Mouse (Mus musculus): ENCODE data around the gene Vac14. TPM values are rescaled to one million over a fixed set of nuclear protein-coding genes. Genes with fewer than 3 reads are reported as not detected.
"Not testable (repeated sequence)": the region's sequence is repeated elsewhere in the genome, so short reads cannot be mapped to it uniquely, and the experiment has no call there.

Vac14 gene
- total RNA-seq, 2 experiments from 2014 or later, result 29.8 to 32.8 TPM

DNA sequence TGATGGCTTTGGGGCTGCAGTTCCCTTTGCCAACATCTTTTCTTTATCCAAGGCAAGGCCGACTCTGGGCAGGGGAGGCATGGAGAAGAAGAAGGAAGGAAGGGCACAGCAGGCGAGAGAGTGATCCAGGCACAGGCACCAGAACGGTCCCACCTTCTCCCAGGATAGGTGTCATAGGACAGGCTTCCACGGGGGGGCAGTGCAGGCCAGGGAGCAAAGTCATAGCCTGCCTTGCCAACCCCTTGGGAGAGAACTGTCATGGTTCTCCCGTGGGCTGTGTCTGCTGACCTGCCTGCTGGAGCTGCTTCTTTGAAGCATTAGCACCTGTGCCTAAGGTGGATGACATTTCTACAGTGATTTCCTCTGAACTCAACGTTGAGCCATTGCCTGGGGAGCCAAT is 27.7 kb downstream of the Vac14 start:
- DNase-seq (ENCODE audit: low spot score in 2 of 2), result peak; percentile 77 to 80

DNA sequence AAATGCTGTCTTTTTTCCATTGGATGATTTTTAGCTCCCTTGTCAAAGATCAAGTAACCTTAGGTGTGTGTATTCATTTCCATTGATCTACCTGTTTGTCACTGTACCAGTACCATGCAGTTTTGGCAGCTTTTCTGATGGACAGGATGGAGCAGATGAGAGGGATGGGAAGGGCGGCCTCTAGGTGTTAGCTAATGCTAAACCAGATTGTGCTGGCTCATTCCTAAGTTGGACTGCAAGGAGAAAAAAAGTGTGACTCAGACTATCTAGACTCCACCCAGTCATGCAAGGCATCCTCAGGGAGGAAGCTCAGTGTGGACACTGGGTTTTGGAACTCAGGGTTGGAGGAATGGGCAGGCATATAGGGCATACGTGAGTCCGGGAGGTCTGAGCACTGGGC is 30.2 kb downstream of the Vac14 start:
- no peak for DNase-seq (ENCODE audit: low spot score in 2 of 2)

DNA sequence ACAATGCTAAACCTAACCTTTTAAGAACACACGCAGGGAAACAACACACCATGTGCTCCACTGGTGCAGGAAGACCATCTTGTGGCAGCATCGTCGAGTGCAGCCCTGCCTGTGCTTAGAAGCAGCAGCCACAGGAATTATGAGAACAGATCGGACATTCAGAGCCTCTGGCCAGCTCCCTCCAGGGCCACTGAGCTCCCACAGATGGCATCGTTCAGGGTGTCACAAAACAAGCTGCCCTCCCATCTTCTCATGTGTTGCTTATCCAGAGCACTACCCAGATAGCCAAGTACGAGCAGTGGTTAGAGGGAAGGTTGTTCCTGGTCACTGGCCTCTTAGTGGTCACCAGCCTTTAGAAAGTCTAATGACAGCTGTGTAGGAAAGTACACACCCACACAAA is 30.9 kb downstream of the Vac14 start:
- DNase-seq (ENCODE audit: low spot score in 2 of 2), result no peak

DNA sequence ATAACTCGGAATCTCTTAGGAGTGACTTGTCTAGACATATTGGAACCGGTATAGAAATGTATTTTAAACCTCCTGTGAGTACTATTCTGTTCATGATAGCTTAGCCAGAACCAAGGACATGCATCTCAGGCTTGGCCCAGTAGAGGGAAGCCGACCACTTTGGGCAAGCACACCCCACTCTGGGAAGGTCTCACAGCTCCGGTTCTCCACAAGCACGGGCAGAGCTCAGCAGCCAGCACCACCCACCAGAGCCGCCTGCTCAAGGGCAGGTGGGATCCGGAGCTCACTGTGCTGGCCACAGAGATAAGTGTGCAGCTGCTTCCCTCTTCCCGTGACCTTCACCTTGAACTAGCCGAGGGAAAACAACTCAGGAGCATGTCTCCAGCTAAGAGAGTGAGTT is 32.5 kb downstream of the Vac14 start:
- no peak for DNase-seq (ENCODE audit: low spot score in 2 of 2)

DNA sequence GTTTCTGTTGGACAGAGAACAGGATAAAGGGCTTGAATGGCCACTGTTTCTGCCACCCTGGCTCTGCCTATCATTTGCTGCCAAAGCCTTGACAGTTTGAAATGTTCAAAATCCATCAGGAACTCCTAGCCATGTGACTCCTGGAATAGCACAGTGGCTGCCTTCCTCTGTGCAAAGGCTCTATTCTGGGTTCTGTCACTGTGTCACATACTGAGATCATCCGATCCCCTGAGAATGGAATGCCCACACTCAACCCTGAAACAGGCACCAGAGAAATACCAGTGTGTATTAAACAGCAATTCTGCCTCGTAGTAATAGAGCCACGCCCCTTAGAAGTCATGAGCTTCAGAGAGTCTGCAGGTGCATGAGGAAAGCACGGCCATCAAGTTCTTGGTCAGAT is 33.5 kb downstream of the Vac14 start:
- no peak for DNase-seq (ENCODE audit: low spot score in 2 of 2)

DNA sequence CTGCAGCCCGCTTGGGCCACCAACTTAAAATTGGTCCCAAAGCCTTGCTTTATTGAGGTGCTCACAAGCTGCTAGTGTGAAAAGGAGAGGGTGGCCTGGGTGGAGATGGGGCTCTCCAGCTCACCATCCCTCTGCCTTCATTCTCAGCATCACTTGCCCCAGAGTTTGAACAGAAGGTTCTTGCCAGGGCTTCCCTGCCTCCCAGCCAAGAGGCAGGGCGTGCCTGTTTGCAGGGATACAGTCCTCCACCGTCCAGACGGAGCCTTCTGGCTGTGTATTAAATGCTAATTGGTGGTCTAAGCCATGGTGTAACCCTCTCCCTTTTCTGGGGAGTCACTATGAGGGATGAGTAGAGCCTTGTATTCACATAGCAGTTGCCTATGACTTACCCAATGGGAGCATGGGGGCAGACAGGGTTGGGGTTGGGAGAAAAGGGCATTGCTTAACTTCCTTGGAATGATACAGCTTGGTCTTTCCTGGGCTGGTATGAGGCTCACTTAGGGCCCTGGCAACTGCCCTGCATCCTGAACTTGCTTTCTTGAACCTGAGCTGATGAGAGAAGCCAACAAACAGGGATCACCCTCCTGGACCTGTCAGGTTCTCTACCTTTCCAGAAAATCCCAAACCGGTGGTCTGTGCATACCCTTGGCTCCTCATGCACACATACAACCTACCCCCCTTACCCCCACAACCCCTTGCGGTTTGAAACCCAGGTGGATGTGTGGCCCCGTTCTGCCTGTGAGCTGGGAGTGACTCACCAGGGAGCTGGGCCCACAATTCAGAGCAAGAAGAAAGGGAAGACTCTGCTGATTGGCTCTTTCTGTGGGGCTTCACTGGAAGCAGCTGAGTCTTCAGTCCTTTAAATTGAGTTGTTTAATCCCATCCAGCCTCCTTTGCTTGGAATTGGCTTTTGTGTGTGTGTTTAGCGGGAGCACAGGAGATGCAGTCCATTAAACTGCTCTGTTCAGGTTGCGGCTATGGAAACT is 36.0 kb downstream of the Vac14 start:
- no peak for DNase-seq (ENCODE audit: low spot score in 2 of 2)

DNA sequence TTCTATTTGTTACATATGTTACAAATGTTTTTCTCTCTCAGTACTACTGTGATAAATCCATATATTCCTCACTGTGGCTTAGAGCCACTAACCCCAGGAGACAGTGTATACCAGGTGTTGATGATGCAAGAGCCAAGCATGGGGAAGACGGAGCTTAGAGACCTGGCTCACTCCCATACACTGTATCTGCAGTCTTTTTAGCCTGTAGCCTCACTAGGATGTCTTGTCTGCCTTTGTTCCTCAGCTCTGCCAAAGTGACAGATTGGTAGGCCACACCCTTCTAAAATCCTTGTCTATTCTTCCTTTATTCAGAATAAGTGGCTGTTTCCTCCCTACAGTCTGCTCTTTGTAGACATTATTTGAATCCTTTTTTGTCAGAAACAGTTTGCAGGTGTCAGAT is 37.4 kb downstream of the Vac14 start:
- DNase-seq (ENCODE audit: low spot score in 2 of 2), result no peak

DNA sequence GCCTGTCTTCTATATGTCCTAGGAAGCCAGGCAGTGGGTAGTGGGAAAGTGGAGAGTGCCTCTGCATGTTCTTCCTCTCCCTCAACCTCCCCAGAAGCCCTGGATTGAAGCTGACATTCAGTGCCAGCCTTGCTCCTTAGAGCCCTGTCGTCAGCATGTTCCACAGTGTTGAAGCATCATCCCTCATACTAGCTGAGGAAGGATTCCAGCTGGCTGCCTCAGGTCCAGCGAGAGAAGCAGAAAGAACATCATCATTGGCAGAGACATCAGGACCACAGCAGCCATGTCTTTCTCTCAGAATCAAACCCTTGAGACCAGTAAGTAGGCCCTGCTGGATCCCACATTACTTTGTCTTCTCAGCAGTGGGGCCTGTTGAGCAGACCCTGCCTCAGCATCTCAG is 39.3 kb downstream of the Vac14 start:
- no peak for DNase-seq (ENCODE audit: low spot score in 2 of 2)

DNA sequence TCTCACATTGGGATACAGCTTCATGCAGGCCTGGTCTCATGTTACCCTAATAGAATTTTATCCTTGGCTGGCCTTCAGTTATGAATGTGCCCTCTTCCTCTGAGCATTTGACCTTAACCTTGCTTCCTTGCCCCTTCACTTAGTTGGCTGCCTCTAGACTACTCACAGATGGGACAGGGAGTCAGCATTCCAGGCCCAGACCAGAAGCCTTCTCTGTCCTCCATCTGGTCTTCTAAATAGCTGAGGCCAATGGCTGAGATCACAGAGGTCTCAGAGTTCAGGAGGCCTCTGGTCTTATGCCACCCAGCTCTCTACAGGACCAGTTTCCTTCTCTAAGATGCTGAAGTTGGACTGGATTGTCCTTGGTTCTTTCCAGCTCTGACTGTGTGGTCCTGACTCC is 41.7 kb downstream of the Vac14 start:
- no peak for DNase-seq (ENCODE audit: low spot score in 2 of 2)

DNA sequence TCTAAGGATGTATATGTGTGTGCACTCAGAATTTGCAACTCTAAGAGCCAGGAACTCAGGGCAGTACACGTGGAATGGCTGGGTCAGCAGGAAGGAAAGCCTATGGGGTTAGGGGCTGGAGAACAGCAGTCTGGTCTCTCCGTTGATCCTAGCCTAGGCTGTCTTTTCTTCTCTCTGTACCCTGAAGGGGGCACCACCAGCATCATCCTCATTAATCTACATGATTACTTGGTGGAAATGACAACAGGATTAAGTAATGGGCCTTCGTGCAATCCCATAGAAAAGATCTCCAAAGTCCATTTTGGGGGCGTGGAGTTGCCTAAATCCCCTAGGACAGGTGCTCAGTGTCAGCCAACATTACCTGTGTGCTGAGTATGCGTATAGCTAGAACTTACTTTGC is 44.2 kb downstream of the Vac14 start:
- DNase-seq (ENCODE audit: low spot score in 2 of 2), result no peak

DNA sequence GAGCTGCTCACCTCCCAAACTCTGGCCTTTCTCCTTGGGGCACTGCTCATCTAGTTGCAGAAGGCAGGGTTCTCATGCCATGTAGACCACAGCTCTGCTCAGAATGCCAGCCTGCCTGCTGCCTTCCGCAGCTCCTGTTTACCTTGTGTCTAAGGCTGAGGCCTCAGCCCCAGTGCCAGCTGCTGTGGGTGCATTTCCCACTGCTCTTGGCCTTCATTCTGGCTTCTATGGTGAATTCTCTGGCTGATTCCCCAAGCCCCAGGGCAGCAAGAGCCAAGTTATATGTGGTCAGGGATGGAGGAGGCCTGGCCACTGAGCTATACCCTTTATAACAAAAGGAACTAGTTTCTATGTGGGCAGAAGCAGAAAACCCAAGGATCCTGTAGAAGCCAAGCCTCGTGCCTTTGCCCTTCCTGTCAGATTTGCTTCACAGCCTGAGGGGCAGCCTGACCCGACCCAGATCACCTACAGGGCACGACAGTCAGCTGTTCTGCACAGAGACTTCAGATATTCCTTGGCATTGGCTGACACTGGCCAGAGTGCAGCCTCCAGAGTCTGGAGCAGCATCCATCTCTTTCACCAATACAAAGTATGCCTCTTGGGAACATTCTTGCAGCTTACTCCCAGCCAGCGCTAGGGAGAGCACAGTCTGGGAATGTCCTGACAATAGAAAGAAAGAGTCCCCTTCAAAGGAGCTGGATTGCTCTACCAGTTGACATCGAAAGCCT is 44.8 kb downstream of the Vac14 start:
- no peak for DNase-seq (ENCODE audit: low spot score in 2 of 2)

DNA sequence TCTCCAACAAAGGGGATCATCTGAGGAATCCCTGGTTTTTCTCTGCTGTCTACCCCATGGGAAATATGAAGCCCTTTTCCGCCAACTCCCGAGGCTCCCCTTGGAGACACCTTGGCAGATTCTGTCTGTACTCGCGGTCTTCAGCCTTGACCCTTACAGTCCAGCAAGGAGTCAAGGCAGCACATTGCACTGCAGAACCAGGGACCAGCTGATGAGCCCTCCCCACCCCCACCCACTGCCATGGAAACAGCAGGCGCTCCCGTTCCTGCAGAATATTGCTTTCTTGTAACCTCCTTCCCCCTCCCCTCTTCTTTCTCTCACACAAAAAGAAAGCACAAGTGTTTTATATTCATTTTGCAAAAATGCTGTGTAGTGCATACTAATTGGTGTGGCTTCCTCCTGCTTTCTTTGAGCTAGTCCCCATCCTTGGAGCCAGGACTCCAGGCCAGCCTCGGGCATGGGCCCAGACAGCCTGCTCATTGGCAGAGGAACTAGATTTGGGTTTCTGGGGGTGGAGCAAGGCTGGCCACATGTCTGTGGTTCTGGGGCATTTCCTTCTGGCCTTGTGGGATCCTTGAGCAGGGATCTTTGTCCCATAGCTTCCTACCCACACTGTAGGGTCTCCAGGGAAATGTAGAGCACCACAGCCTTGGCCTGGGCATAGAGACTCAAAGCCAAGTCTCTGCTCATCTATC is 46.0 kb downstream of the Vac14 start:
- peak in 1 of 2 experiments; percentile 44 for DNase-seq (ENCODE audit: low spot score in 2 of 2)

DNA sequence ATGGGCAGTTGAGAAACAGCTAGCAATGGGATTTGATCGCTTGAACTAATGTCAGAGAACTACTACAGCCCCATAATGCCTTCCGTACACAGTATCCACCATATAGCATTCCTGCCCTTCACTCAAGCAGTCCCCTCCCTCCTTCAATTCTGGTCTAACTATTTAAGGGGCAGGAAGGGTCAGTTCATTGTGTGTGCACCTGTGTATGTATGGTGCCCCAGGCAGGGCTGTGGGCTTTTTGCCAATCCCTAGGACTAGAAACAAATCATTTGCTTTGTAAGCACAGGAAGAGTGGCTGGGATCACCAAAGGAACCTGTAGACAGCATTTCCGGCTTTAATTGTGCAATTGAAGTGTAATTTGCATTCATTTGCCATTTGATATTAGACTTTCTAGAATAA is 46.6 kb downstream of the Vac14 start:
- no peak for DNase-seq (ENCODE audit: low spot score in 2 of 2)

DNA sequence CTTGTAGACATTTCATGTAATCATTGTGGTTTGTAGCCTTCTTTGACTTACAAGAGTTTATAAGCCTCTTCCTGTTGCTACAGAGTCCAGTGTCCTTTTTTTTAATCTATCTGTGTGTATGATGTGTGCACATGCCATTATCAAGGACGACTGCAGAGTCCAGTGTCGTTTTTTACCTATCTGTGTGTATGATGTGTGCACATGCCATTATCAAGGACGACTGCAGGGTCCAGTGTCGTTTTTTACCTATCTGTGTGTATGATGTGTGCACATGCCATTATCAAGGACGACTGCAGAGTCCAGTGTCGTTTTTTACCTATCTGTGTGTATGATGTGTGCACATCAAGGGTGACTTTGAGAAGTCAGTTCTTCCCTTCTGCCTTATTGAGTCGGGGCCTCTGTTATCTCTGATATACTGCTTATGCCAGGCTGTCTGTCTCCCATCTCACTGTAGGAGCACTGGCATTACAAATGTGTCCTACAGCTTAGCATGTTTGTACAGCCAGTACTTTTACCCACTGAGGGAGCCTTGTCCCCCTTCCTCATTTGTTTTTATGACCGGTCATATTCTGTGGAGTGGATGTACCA is 49.3 kb downstream of the Vac14 start:
- DNase-seq (ENCODE audit: low spot score in 2 of 2), result not testable (repeated sequence)

DNA sequence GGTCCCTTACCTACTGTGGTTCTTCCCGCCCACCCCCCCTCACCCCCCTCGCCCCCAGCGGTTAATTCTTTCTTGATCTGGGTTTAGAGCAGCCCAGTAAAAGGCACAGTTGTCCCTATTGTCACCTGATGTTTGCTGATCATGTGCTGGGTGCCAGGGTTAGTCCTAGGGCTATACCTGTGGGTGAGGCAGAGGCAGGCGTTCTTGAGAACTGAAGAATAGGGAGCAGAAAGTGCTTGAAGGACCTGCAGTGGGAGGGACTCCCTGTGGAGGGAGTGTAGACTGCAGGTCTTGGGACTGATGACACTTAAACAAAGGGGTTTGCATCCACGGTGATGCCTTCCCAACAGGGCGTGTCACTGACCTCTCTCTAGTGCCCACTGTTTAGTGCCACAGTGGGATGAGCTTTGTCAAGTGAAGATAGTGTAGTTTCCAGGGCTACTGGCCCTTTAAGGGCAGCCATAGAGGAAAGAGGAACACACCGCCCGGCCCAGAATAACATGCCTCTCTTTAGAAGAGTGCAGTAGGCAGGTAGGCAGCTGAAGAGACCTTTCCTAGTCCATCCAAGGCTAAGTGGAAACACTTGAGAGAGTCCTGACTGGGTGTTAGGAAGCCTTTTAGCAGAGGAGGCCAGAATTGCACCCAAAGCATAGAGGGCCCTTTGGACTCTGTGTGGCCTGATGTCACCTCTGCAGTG is 51.7 kb downstream of the Vac14 start:
- DNase-seq (ENCODE audit: low spot score in 2 of 2), result no peak

DNA sequence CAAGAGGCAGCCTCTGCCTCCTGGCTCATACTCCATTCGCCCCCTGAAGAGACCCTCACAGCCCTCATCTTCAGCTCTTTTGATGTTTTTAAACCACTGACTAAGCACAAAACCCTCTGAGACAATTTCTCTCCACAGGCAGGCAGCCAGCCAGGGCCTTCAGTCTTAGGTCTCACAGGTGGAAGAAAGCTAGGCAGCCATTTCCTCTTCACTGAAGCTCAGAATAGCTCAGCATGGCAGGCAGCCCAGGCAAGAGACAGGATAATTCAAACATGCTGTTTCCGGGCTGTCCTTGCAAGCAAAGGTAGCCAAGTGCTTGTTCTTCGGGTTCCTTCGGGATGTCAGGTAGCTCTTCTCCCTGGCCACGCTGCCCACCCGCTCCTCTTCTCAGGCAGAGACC is 52.9 kb downstream of the Vac14 start:
- DNase-seq (ENCODE audit: low spot score in 2 of 2), result no peak

DNA sequence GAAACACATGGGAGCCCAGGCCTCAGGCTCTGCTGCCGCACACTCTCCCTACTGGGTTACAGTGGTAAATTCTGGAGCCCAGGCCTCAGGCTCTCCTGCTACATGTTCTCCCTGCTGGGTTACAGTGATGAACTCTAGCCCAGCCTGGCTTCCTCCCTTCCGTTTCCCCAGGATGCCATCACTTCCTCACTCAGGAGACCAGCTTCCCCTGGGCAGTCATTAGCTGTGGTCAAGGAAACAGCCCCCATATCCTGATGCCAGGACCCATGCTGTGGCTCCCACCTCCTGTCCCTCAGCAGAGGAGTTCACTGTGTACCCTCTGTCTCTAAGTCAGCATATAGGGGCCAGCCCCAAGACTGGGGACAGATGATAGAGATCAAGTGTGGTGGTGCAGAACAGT is 53.7 kb downstream of the Vac14 start:
- DNase-seq (ENCODE audit: low spot score in 2 of 2), result no peak

DNA sequence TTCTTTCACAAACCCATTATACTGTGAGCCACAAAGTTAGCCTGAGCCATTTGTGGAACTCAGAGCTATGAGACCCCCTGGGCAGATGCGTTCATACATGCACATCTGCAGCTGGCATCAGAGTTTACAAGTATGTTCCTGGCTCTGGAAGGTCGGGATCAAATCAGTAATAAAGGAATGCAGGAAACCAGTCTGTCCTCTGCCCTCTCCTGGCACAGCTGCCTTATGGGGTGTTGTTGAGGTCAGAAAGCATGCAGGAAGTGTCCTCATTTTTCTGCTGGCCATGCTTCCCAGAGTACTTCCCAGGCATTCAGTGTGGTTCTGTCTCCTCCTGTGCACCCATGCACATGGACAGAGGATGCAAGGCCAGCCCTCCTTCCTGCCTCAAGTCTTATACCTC is 54.8 kb downstream of the Vac14 start:
- DNase-seq (ENCODE audit: low spot score in 2 of 2), result no peak

DNA sequence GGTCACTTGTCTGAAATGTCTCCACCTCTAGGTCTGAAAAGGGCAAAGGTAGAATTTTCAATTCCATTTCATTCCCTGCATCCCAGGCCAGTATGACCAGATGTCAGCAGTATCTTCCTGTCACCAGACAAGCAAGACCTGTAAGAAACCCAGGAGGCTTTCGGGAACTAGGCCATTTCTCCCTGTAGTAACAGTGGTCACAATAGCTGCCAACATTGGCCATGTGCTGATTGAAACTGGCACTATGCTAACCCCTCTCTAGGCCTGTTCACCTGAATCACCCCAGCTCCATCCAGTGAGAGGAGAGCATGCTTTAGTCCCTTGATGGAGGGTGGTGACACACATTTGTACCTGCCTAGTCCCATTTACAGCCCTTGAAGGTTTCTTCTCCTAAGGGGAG is 56.2 kb downstream of the Vac14 start:
- no peak for DNase-seq (ENCODE audit: low spot score in 2 of 2)

DNA sequence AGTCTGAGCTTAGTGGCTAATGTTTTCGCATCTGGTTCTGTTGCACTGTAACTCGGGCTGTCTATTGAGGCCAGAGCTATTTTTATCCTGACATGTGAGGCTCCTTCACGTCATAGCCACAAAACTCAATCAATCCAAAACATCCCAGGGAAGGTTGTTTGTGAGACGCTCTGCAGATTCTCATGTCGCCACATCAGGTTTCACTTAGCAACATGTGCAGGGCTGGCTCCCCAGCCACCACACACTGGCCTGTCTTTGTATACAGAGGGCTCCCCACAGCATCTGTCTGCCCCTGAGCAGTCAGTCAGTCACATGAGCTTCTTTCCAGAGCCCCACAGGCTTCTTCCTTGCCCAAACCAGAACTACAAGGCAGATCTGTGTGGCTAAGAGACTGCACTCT is 58.3 kb downstream of the Vac14 start:
- no peak for DNase-seq (ENCODE audit: low spot score in 2 of 2)

DNA sequence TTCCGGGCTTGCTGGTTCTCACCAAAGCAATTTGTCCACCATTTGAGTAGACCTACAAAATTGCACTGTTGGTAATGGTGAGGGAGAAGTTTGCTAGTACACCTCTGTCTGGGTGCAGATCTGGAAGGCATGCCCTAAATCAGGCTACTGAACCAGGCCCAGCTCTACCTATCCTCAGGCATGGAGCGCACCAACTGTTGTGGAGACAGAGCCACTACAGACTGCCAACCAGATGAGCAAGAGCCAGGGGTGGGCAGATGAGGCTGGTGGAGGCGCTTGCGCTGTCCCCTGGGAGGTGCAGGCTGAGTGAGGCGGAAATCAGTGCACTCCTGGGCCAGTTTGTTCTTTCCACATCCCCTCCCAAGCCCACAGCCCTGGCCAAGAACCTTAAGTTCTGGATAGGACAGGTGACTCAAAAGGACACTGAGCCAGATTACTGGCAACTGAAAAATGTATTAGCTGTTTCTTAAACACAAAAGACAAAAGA is 58.8 kb downstream of the Vac14 start:
- DNase-seq (ENCODE audit: low spot score in 2 of 2), result no peak

Data from adrenal gland, adult 18-20 months (tissue).